Mouse (Mus musculus) gonadal fat pad, adult 2 months (tissue): ENCODE data around the gene Wnt5b. TPM values are rescaled to one million over a fixed set of nuclear protein-coding genes. Genes with fewer than 3 reads are reported as not detected.
"Not testable (repeated sequence)": the region's sequence is repeated elsewhere in the genome, so short reads cannot be mapped to it uniquely, and the experiment has no call there.

ENCODE experiments used
- DNase-seq: peaks from one replicate; pipeline ENCODE4 v3.0.0-alpha.2; 2012; ENCODE audit warnings: low read depth
- polyA plus RNA-seq: library from polyadenylated mRNA; depleted of rRNA; stranded (reverse); fragments of >200 nt; gene quantifications from 2 replicates; pipeline ENCODE4 v1.2.3, GENCODE M21; 2012

Gene Wnt5b
- polyA plus RNA-seq, 1 experiment, result 4.1 TPM

GRCm38 (mm10) chr6:119485486-119485885 is 58.7 kb downstream of the Wnt5b start:
- no peak for DNase-seq

GRCm38 (mm10) chr6:119482958-119483600 is 61.1 kb downstream of the Wnt5b start:
- no peak for DNase-seq

DNA sequence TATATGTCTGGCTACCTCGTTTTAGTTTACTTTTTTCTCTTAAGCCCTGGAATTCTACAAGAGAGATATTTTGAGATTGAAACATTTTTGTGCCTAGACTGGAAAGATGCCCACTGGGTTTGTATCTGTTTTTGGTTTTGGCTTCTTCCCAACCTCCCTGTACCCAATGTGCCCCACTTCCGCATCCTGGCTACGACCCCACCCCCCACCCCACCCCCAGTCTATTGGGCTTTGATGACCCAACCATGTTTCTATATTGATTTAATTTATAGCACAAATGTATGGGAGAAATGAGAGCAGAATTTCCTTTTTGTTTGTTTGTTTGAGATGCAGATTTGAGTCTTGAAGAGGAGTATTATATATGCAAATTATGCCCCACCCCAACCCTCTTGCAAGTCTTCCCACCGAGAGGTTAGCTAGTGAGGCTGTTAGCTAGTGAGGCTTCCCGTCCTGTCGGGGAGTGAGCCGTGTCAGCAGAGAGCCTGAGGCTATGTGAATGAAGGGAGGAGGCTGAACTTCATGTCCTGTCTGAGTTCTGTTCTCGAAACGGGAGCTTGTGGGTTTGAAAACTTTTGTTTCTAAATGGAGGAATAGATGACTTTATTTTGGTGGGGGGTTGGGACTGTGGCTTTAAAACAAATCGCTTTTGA is 62.3 kb downstream of the Wnt5b start:
- DNase-seq, result not testable (repeated sequence)

DNA sequence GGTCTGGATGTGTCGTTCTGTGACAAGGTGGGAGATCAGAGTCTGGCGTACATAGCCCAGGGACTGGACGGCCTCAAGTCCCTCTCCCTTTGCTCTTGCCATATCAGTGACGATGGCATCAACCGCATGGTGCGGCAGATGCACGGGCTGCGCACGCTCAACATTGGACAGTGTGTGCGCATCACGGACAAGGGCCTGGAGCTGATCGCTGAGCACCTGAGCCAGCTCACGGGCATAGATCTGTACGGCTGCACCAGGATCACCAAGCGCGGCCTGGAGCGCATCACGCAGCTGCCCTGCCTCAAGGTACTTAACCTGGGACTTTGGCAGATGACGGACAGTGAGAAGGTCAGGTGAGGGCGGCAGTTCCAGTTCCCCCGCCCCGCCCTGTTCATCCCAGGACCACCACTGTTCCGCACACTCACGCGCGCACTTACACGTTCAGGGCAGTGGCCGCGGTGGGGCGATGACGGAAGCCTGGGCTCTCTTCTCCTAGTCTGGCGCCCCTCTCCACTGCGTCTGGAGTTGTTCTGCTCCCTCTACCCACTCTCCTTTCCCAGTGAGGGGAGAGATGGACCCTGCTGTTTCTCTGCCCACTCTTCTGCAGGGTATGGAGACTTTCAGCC is 63.3 kb downstream of the Wnt5b start:
- DNase-seq, result no peak

DNA sequence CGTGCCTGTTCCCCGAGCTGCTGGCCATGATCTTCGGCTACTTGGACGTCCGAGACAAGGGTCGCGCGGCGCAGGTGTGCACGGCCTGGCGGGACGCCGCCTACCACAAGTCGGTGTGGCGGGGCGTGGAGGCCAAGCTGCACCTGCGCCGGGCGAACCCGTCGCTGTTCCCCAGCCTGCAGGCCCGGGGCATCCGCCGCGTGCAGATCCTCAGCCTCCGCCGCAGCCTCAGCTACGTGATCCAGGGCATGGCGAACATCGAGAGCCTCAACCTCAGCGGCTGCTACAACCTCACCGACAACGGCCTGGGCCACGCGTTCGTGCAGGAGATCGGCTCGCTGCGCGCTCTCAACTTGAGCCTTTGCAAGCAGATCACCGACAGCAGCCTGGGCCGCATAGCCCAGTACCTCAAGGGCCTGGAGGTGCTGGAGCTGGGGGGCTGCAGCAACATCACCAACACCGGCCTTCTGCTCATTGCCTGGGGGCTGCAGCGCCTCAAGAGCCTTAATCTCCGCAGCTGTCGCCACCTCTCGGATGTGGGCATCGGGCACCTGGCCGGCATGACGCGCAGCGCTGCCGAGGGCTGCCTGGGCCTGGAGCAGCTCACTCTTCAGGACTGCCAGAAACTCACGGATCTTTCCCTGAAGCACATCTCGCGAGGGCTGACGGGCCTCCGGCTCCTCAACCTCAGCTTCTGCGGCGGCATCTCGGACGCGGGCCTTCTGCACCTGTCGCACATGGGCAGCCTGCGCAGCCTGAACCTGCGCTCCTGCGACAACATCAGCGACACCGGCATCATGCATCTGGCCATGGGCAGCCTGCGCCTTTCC is 64.1 kb downstream of the Wnt5b start:
- no peak for DNase-seq

- DNase-seq, result no peak
Measured at GRCm38 (mm10) chr6:119479343-119479875, 64.7 kb downstream of the Wnt5b start, which contains the start of gene Fbxl14. Fbxl14 (plus strand) TSS chr6:119479668.

DNA sequence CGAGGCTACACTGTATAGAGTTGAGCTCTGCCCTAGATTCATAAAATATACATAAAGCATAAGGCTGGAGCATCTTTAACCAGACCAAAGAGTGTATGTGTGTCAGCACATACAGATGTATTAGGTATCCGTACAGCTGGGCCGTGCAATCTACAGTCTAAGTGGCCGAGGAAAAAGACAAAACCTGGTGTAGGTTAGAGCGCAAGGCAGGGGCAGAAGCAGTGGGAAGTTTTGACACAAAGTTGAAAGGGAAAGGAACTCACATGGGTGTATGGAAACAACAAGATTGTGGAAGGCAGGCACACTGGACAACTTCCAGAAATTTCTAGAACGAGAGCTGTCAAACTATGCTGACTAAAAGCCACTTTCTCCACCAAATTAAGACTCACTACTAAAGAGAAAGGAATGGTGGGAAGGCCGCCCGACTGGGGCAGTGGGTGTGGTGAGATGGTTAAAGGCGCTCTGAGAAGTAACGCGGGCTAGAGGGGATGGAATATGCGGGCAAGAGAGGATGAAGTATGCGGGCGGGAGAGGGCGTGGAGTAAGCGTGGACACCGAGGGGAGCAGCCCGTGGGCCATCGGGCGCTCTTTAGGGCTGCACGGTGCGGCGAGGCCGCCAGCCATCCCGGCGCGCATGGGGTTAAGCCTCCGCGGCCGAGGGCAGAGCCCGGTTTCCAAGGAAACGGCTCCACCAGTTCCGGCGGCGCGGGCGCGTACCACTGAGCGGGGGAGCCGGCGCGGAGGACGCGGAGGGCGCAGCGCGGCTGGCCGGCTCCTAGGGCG is 65.4 kb downstream of the Wnt5b start:
- no peak for DNase-seq

- no peak for DNase-seq
Measured at GRCm38 (mm10) chr6:119477686-119478310, 66.3 kb downstream of the Wnt5b start.

- DNase-seq, result no peak
Measured at GRCm38 (mm10) chr6:119475988-119476387, 68.2 kb downstream of the Wnt5b start.

GRCm38 (mm10) chr6:119473992-119474391 is 70.2 kb downstream of the Wnt5b start:
- no peak for DNase-seq

DNA sequence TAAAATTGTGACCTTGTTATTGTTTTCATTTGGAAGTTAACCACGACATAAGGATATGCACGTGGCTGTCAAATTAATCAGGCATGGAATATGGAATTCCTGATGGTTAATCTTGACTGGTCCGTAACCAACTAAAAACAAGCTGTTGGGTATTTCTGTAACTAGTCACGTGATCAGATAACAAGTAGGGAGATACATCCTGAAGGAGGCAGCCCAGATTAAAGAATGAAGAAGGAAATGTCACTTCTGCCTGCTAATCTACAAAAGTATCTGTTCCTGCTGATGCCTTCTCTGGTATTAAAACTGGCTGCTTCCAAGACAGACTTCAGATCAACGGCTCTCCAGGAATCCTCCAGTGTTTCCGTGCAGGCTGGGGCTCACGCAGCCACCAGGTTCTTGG is 70.7 kb downstream of the Wnt5b start:
- no peak for DNase-seq

GRCm38 (mm10) chr6:119472705-119473104 is 71.4 kb downstream of the Wnt5b start:
- no peak for DNase-seq

DNA sequence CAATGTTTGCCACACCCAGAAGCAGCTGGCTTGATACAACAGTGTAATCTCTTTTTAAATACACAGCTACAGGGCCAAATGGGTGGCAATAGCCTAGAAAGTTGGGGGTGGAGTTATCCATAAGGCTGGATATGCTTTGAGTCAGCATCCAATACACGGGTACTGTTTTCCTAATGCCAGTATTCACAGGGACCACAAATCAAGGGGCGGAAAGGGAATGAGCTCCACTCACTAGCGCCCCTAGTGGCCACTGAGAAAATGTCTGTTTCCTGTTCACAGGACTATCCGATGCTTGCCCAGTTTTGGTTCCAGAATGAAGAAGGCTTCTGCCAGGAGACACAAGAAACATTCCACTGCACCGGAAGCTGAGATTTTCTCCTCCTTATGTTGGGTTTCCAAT is 72.0 kb downstream of the Wnt5b start:
- no peak for DNase-seq

- no peak for DNase-seq
Measured at GRCm38 (mm10) chr6:119470777-119471176, 73.4 kb downstream of the Wnt5b start.

DNA sequence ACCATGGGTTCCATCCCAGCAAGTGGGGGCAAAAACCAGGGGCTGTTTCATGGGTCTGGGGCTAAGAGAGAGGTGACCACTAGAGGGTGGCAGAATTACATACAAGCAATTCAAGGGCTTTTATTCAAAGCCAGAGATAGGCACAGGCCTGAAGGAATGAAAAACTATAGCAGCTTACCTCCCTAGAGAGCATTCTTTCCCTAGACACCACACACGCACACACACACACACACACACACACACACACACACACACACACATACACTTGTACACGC is 76.4 kb downstream of the Wnt5b start:
- no peak for DNase-seq

DNA sequence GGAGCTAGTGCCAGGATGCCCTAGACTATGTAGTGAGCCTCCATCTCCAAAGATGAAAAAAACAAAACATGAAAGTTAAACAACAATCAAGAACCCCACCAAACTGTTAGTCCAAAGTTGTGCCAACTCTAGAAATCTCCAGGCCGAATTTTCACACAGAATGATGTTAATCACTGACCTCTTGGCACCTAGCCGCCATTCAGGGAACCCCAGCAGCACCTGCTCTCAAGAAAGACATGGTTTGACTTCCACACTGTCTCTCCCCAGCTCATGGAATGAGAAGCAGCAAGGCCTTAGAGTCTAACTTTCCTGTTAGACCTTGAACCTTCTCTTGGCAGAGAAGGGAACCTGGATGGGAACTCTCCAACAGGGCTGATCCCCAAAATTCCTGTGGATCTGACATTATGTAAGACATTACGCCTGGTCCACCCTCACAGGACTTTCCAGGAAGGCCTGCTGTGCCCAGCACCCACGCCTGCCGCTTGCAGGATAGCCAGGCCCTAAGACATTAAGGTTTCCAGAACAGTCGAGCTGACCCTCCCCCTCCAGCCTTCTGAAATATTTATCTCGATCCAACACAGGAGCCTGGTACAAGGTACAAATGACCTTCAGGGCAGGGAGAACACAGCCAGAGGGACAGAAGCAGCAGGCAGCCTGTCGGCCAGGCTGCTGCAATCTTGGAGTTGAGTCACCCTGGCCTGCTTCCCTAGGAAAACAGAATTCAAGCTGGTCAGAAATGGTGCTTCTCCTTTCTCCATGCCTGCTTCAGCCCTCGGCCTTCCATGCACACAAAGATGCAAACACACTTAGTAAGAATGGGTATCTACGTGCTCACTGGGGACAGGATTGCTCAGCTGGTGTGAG is 77.0 kb downstream of the Wnt5b start:
- DNase-seq, result no peak

DNA sequence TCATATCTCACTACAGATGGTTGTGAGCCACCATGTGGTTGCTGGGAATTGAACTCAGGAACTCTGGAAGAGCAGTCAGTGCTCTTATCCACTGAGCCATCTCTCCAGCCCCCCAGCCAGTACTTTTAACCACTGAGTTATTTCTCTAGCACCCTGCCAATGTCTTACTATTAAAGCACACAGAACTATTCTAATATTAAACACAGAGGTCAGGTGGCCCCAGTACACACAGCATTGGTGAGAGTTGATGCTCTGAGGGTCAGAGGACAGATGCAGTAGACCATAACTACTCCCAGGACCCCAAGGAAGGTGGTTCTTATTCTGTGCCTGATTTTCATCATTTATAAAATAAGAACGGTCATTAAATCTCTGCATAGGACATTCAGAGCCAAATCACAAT is 78.0 kb downstream of the Wnt5b start:
- DNase-seq, result no peak

- DNase-seq, result no peak
Measured at GRCm38 (mm10) chr6:119460391-119460790, 83.8 kb downstream of the Wnt5b start.

DNA sequence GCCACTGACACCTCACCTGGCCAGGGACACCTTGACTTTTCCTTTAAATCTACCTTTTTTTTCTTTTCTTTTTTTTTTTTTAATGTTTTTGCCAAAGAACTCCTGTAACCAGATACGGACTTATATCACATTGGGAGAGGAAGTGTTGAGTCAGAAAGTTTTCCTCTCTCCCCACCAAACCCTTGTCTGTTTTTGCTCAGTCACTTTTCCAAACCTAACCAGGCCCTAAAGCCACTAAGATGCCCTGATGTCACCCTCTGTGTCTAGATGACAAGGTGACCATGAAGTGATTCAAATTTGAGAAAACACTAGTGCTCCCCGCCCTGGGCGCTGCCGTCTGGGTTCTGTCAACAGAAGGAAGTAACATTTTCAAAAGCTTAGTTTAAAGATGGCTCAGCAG is 85.1 kb downstream of the Wnt5b start:
- no peak for DNase-seq

DNA sequence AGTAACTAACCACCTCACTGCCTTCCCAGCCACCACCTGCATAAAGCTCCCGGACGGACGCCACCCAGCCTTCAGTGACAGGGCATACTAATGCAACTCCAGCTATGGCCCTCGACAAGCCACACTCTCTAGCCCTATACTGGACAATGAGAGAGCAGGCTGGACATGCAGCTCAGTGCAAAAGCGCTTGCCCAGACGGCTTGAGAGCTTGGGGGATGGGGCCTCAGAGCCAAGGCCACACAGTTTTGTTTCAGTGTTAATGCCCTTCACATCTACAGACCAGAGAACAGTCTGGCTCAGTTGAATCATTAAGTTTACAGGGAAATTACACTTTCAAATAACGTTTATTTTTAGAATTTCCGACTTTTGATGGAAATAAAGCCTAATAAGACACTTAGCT is 86.0 kb downstream of the Wnt5b start:
- DNase-seq, result no peak
